Mouse (Mus musculus): Measurements from ENCODE around the gene Srpx. TPM values are rescaled to one million over a fixed set of nuclear protein-coding genes. Genes with fewer than 3 reads are reported as not detected.

Gene Srpx
- polyA plus RNA-seq, 1 experiment from 2014 or later, result 6.3 TPM

DNA sequence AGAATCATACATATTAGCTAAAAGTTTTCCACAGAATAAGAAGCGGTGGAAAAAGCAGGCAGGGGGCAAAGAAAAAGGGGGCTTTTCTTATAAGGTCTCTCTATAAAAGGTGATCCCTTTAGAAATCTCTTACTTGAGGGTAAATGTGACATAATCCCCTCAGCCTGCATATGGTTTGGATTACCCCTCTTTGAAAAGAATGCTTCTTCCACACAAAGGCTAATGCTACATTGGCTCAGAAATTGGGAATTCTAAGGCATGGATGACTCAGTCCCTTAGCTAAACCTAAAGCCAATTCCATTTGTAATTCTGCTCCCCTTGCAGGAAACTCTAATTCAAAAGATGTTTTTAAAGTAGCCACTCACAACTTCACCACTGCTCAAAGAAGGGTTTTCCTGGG is 37.5 kb downstream of the Srpx start:
- no peak overlapping the region for H3K4me2 ChIP-seq (replicated peaks; ENCODE audit: low read depth, low read length)
- H3K9me3 ChIP-seq (ENCODE audit: control insufficient read depth, low read length), result no peaks in the 10 kb centered on the region
- no peak overlapping the region for H3K27ac ChIP-seq (ENCODE audit: low read depth, low read length)
- 81% methylated on average over 1 of the region's 1 CpGs for WGBS
- no peak for DNase-seq (ENCODE audit: low spot score)
- H3K36me3 ChIP-seq (ENCODE audit: control insufficient read depth, insufficient read depth, low read length), result no peaks in the 10 kb centered on the region
- no peak for ATAC-seq (ENCODE audit: low FRiP score)
- H3K27me3 ChIP-seq (ENCODE audit: control insufficient read depth, insufficient read depth, low read length), result no peaks in the 10 kb centered on the region
- no peak overlapping the region for H3K9ac ChIP-seq (ENCODE audit: low read depth, low read length)
- no peak overlapping the region for H3K4me3 ChIP-seq (ENCODE audit: low read depth, low read length)
- H3K4me1 ChIP-seq (replicated peaks; ENCODE audit: control insufficient read depth, insufficient read depth, low read length), result no peaks in the 10 kb centered on the region

DNA sequence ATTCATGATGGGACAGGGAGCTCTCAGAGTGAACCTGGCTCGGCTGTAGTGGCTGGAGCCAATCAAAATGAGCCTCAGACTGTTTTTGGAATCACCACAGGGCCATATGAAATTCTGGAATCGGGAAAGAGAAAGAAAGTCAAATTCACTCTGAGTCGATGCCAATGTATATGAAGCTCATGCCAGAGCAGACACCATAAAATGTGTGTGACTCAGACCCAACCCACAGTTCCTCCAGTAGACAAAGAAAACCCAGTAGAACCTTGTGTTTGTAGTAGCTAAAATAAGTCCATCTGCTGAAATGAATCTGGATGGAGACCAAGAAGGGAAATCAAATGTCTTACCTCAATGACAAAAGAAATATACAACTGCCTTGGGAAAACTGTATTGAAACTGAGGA is 43.5 kb downstream of the Srpx start:
- H3K27me3 ChIP-seq (ENCODE audit: control insufficient read depth, insufficient read depth, low read length), result no peaks in the 10 kb centered on the region
- H3K4me1 ChIP-seq (replicated peaks; ENCODE audit: control insufficient read depth, insufficient read depth, low read length), result no peaks in the 10 kb centered on the region
- H3K36me3 ChIP-seq (ENCODE audit: control insufficient read depth, insufficient read depth, low read length), result no peaks in the 10 kb centered on the region
- WGBS, result 72% methylated on average over 3 of the region's 3 CpGs
- ATAC-seq (ENCODE audit: low FRiP score), result no peak
- no peak overlapping the region for H3K4me3 ChIP-seq (ENCODE audit: low read depth, low read length)
- no peaks in the 10 kb centered on the region for H3K9me3 ChIP-seq (ENCODE audit: control insufficient read depth, low read length)
- DNase-seq (ENCODE audit: low spot score), result no peak
- H3K27ac ChIP-seq (ENCODE audit: low read depth, low read length), result no peak overlapping the region
- H3K9ac ChIP-seq (ENCODE audit: low read depth, low read length), result no peak overlapping the region
- H3K4me2 ChIP-seq (replicated peaks; ENCODE audit: low read depth, low read length), result no peak overlapping the region

DNA sequence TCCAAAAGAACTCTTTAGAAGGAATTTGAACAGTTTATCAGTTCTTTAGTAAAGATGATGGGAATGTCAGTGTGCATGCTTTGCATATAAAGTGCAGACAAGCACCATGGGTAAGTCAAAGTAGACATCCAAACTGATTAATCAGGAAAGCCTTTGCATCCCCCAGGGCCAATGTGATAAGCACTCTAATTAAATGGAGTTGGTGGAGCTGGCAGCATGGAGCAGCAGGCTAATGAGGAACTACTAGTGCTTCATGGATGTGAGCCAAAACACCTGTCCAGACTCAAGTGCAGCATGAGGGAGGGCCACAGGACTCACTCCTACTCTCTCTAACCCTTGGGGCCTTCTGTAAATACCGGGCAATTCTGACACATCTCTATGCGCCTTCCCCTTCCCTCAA is 46.0 kb downstream of the Srpx start:
- DNase-seq (ENCODE audit: low spot score), result no peak

DNA sequence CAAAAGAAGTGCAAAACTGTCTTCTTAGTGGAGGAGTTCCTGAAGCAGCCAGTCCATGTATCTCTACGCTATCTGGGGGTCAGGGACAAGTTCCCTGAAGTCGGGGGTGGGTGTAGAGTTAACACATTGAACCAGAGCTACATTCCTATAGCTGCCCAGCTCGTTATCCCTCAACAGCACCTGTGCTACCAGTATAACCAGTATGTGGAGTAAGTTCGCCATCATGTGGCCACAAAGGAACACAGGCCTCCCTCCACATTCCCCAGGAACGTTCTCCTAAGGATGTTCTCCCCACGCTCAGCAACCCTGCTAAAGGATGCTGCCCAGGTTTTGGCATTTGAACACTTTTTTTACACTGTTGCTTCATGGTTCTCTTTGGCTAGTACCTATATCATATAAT is 46.8 kb downstream of the Srpx start:
- H3K4me1 ChIP-seq (replicated peaks; ENCODE audit: control insufficient read depth, insufficient read depth, low read length), result no peaks in the 10 kb centered on the region
- peak; percentile 60; the same call in 1 of the 2 replicates for ATAC-seq (ENCODE audit: low FRiP score)
- no peak overlapping the region for H3K4me3 ChIP-seq (ENCODE audit: low read depth, low read length)
- no peaks in the 10 kb centered on the region for H3K36me3 ChIP-seq (ENCODE audit: control insufficient read depth, insufficient read depth, low read length)
- DNase-seq (ENCODE audit: low spot score), result peak; percentile 13
- H3K4me2 ChIP-seq (replicated peaks; ENCODE audit: low read depth, low read length), result no peak overlapping the region
- H3K9me3 ChIP-seq (ENCODE audit: control insufficient read depth, low read length), result no peaks in the 10 kb centered on the region
- H3K27ac ChIP-seq (ENCODE audit: low read depth, low read length), result no peak overlapping the region
- 30% methylated on average over 6 of the region's 6 CpGs for WGBS
- no peak overlapping the region for H3K9ac ChIP-seq (ENCODE audit: low read depth, low read length)
- H3K27me3 ChIP-seq (ENCODE audit: control insufficient read depth, insufficient read depth, low read length), result no peaks in the 10 kb centered on the region

More for the DNA sequence above, 46.0 kb downstream of the Srpx start:
- Histone ChIP-seq H3K4me3 (ENCODE audit: low read depth, low read length) (no peak overlapping the region), H3K27me3 (ENCODE audit: control insufficient read depth, insufficient read depth, low read length) (no peaks in the 10 kb centered on the region), H3K4me2 (replicated peaks; ENCODE audit: low read depth, low read length) (no peak overlapping the region), H3K36me3 (ENCODE audit: control insufficient read depth, insufficient read depth, low read length) (no peaks in the 10 kb centered on the region), H3K4me1 (replicated peaks; ENCODE audit: control insufficient read depth, insufficient read depth, low read length) (no peaks in the 10 kb centered on the region), H3K27ac (ENCODE audit: low read depth, low read length) (no peak overlapping the region), H3K9ac (ENCODE audit: low read depth, low read length) (no peak overlapping the region), H3K9me3 (ENCODE audit: control insufficient read depth, low read length) (no peaks in the 10 kb centered on the region)
- no peak for ATAC-seq (ENCODE audit: low FRiP score)
- 70% methylated on average over 2 of the region's 2 CpGs for WGBS

DNA sequence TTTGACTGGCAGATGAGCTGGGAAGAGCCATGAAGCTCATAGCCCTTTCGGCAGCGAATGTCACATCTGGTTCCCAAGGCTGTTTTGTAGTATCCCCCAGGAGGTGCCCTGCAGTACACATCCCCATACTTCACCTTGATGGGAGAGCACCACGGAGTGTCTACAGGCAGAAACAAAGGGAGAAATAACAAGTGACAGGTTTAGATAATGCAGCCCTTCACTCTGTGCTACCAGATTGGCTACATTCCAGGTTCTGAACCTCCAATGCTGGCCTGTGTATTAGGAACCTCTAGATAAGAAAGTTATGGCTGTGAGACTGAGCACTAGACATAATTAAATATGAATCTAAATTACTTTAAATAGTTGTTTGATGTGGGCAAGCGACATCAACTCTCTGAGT is 48.1 kb downstream of the Srpx start:
- no peak for ATAC-seq (ENCODE audit: low FRiP score)
- Histone ChIP-seq H3K9ac (ENCODE audit: low read depth, low read length) (no peak overlapping the region), H3K9me3 (ENCODE audit: control insufficient read depth, low read length) (no peaks in the 10 kb centered on the region), H3K4me2 (replicated peaks; ENCODE audit: low read depth, low read length) (no peak overlapping the region), H3K36me3 (ENCODE audit: control insufficient read depth, insufficient read depth, low read length) (no peaks in the 10 kb centered on the region), H3K4me1 (replicated peaks; ENCODE audit: control insufficient read depth, insufficient read depth, low read length) (no peaks in the 10 kb centered on the region), H3K4me3 (ENCODE audit: low read depth, low read length) (no peak overlapping the region), H3K27ac (ENCODE audit: low read depth, low read length) (no peak overlapping the region), H3K27me3 (ENCODE audit: control insufficient read depth, insufficient read depth, low read length) (no peaks in the 10 kb centered on the region)
- 77% methylated on average over 4 of the region's 4 CpGs for WGBS
- no peak for DNase-seq (ENCODE audit: low spot score)

DNA sequence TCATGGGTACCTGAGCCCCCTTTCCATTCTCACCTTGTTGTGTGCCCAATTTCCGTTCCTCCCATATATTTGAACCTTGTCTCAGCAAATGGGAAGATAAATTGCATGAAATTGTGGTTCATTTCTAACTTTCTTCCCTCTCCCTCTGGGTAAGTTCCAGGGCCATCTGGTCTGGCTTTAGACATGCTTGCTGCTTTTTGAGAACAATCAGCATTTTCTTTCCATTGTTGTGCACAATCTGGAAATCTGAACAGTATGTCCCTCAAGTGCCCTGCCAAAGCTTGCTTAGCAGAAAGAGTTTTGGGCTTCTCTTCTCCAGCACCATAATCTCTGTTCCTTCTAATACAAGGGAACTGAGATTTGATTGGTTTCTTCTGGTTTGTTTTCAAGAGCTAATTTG is 53.7 kb downstream of the Srpx start:
- Histone ChIP-seq H3K9ac (ENCODE audit: low read depth, low read length) (no peak overlapping the region), H3K27ac (ENCODE audit: low read depth, low read length) (no peak overlapping the region), H3K4me1 (replicated peaks; ENCODE audit: control insufficient read depth, insufficient read depth, low read length) (no peaks in the 10 kb centered on the region), H3K4me3 (ENCODE audit: low read depth, low read length) (no peak overlapping the region), H3K4me2 (replicated peaks; ENCODE audit: low read depth, low read length) (no peak overlapping the region), H3K9me3 (ENCODE audit: control insufficient read depth, low read length) (no peaks in the 10 kb centered on the region), H3K27me3 (ENCODE audit: control insufficient read depth, insufficient read depth, low read length) (no peaks in the 10 kb centered on the region), H3K36me3 (ENCODE audit: control insufficient read depth, insufficient read depth, low read length) (no peaks in the 10 kb centered on the region)
- 76% methylated on average over 1 of the region's 1 CpGs for WGBS
- ATAC-seq (ENCODE audit: low FRiP score), result no peak
- DNase-seq (ENCODE audit: low spot score), result no peak

DNA sequence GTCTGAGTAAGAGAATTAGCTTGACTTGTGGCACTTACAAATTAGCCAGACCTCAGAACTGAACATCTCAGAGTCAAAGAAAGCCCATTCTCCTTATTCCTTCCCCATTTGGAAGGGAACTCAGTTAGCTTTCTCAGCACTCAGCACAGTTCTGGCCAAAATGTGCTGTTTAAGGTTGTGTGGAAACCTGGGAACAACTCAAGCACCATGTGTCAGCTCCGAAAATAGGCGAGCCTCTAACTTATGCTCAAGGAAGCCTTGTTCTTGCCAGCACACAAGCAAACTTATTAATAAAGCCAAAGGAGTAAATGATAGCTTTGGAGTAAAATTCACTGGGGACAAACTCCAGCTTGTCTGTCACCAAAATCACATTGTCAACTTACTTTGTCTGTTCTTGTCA is 54.1 kb downstream of the Srpx start:
- ATAC-seq (ENCODE audit: low FRiP score), result no peak

DNA sequence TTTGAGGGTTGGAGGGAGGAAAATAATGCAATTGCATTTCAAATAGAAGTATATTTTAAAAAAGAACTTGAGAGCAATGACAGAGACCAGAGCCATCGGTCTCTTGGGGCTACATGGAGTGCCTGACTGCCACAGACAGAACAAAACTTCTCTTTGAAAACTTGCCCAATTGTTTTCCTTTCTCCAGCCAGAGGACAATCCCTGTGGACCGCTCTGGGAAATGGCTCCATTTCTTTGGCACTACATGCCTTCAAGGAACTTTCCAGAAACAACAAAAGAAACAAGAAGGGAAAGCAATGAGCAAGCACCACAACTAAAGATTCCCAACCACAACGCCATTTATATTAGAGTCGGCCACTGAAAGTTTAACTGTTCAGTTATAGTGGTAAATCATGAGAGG is 55.3 kb downstream of the Srpx start:
- 71% methylated on average over 4 of the region's 4 CpGs for WGBS
- ATAC-seq (ENCODE audit: low FRiP score) (no peak), DNase-seq (ENCODE audit: low spot score) (no peak)
- H3K4me1 ChIP-seq (replicated peaks; ENCODE audit: control insufficient read depth, insufficient read depth, low read length), result no peaks in the 10 kb centered on the region
- H3K4me3 ChIP-seq (ENCODE audit: low read depth, low read length), result no peak overlapping the region
- no peak overlapping the region for H3K9ac ChIP-seq (ENCODE audit: low read depth, low read length)
- H3K4me2 ChIP-seq (replicated peaks; ENCODE audit: low read depth, low read length), result no peak overlapping the region
- H3K27me3 ChIP-seq (ENCODE audit: control insufficient read depth, insufficient read depth, low read length), result no peaks in the 10 kb centered on the region
- H3K36me3 ChIP-seq (ENCODE audit: control insufficient read depth, insufficient read depth, low read length), result no peaks in the 10 kb centered on the region
- no peaks in the 10 kb centered on the region for H3K9me3 ChIP-seq (ENCODE audit: control insufficient read depth, low read length)
- no peak overlapping the region for H3K27ac ChIP-seq (ENCODE audit: low read depth, low read length)

More for the DNA sequence above, 54.1 kb downstream of the Srpx start:
- H3K9me3 ChIP-seq (ENCODE audit: control insufficient read depth, low read length), result no peaks in the 10 kb centered on the region
- H3K36me3 ChIP-seq (ENCODE audit: control insufficient read depth, insufficient read depth, low read length), result no peaks in the 10 kb centered on the region
- H3K27ac ChIP-seq (ENCODE audit: low read depth, low read length), result no peak overlapping the region
- WGBS, result 96% methylated on average over 2 of the region's 2 CpGs
- H3K4me2 ChIP-seq (replicated peaks; ENCODE audit: low read depth, low read length), result no peak overlapping the region
- H3K9ac ChIP-seq (ENCODE audit: low read depth, low read length), result no peak overlapping the region
- no peak overlapping the region for H3K4me3 ChIP-seq (ENCODE audit: low read depth, low read length)
- H3K4me1 ChIP-seq (replicated peaks; ENCODE audit: control insufficient read depth, insufficient read depth, low read length), result no peaks in the 10 kb centered on the region
- no peaks in the 10 kb centered on the region for H3K27me3 ChIP-seq (ENCODE audit: control insufficient read depth, insufficient read depth, low read length)
- DNase-seq (ENCODE audit: low spot score), result no peak

DNA sequence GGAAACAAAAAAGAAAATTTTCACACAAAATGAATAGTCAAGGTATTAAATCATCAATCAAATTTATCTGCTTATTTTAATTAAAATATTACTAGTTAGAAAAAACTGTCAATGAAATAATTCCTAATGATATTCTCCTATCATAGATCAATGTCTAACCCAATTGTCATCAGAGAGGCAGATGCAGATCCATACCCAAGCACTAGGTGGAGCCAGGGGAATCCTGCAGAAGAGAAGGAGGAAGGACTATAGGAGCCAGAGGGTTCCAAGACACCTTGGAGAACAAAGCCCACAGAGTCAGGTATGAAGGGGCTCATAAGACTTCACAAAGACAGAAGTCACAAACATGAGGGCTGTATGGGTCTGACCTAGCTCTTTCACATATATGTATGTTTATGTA is 82.8 kb downstream of the Srpx start:
- DNase-seq (ENCODE audit: low spot score), result peak; percentile 2
- H3K4me3 ChIP-seq (ENCODE audit: low read depth, low read length), result no peak overlapping the region
- H3K9ac ChIP-seq (ENCODE audit: low read depth, low read length), result no peak overlapping the region
- no peaks in the 10 kb centered on the region for H3K9me3 ChIP-seq (ENCODE audit: control insufficient read depth, low read length)
- no peak overlapping the region for H3K27ac ChIP-seq (ENCODE audit: low read depth, low read length)
- H3K4me1 ChIP-seq (replicated peaks; ENCODE audit: control insufficient read depth, insufficient read depth, low read length), result no peaks in the 10 kb centered on the region
- no peaks in the 10 kb centered on the region for H3K36me3 ChIP-seq (ENCODE audit: control insufficient read depth, insufficient read depth, low read length)
- H3K27me3 ChIP-seq (ENCODE audit: control insufficient read depth, insufficient read depth, low read length), result no peaks in the 10 kb centered on the region
- H3K4me2 ChIP-seq (replicated peaks; ENCODE audit: low read depth, low read length), result no peak overlapping the region
- ATAC-seq (ENCODE audit: low FRiP score), result no peak

Measured in hindbrain, embryonic 11.5 days (tissue).